Mouse (Mus musculus): Measurements from ENCODE around the gene Armt1. TPM values are rescaled to one million over a fixed set of nuclear protein-coding genes. Genes with fewer than 3 reads are reported as not detected.

Armt1 gene
- total and polyA plus RNA-seq, 3 experiments, result 24.2 to 25.1 TPM; not detected in 1

- no peak for DNase-seq (ENCODE audit: low read depth, low spot score)
- Histone ChIP-seq H3K9ac (ENCODE audit: control insufficient read depth, low read depth, low read length, poor library complexity, severe bottlenecking) (no peak overlapping the region), H3K79me2 (ENCODE audit: control insufficient read depth, insufficient read depth, low read length, poor library complexity) (no peaks in the 10 kb centered on the region), H3K36me3 (ENCODE audit: control insufficient read depth in 1 of 2, insufficient read depth in 2 of 2, low read length in 2 of 2) (peaks cover 0 to 13% of the 10 kb centered on the region in 2 experiments; a peak in 2 of 4 replicates), H3K4me3 (ENCODE audit: control insufficient read depth in 1 of 2, insufficient read depth in 1 of 2, low read depth in 2 of 2, low read length in 2 of 2) (no peak overlapping the region), H3K9me3 (replicated peaks; ENCODE audit: insufficient read depth, low read length) (no peaks in the 10 kb centered on the region), H3K27ac (ENCODE audit: control insufficient read depth, low read depth, low read length) (no peak overlapping the region), H3K4me1 (ENCODE audit: control insufficient read depth in 1 of 2, insufficient read depth in 2 of 2, low read length in 2 of 2) (peaks cover 6 to 15% of the 10 kb centered on the region in 2 experiments), H3K27me3 (ENCODE audit: control insufficient read depth in 1 of 2, insufficient read depth in 2 of 2, low read length in 2 of 2) (no peaks in the 10 kb centered on the region)
- TF ChIP-seq GATA1 (IDR thresholded peaks at IDR 0.05; ENCODE audit: low read depth, low read length) (no peak), HCFC1 (IDR thresholded peaks at IDR 0.05; ENCODE audit: low read depth, low read length) (no peak), CTCF (IDR thresholded peaks at IDR 0.05 in 2 of 3, conservative IDR thresholded peaks at IDR 0.05 in 1 of 3; ENCODE audit: control insufficient read depth in 1 of 3, insufficient read depth in 1 of 3, low read depth in 2 of 3, low read length in 3 of 3, poor library complexity in 1 of 3, severe bottlenecking in 1 of 3) (no peak), GABPA (IDR thresholded peaks at IDR 0.05; ENCODE audit: low read depth, low read length) (no peak), CHD2 (IDR thresholded peaks at IDR 0.05; ENCODE audit: low read length) (no peak), EP300 (IDR thresholded peaks at IDR 0.05; ENCODE audit: low read depth in 1 of 2, low read length in 2 of 2) (no peak)
These were observed 60.6 kb downstream of the Armt1 start for GRCm38 (mm10) chr10:4492909-4493308.

- Histone ChIP-seq H3K27ac (ENCODE audit: control insufficient read depth, low read depth, low read length) (no peak overlapping the region), H3K36me3 (ENCODE audit: control insufficient read depth in 1 of 2, insufficient read depth in 2 of 2, low read length in 2 of 2) (no peaks in the 10 kb centered on the region), H3K4me1 (ENCODE audit: control insufficient read depth in 1 of 2, insufficient read depth in 2 of 2, low read length in 2 of 2) (no peaks in the 10 kb centered on the region), H3K27me3 (ENCODE audit: control insufficient read depth in 1 of 2, insufficient read depth in 2 of 2, low read length in 2 of 2) (no peaks in the 10 kb centered on the region), H3K4me3 (ENCODE audit: control insufficient read depth in 1 of 2, insufficient read depth in 1 of 2, low read depth in 2 of 2, low read length in 2 of 2) (no peak overlapping the region), H3K79me2 (ENCODE audit: control insufficient read depth, insufficient read depth, low read length, poor library complexity) (no peaks in the 10 kb centered on the region), H3K9me3 (replicated peaks; ENCODE audit: insufficient read depth, low read length) (no peaks in the 10 kb centered on the region), H3K9ac (ENCODE audit: control insufficient read depth, low read depth, low read length, poor library complexity, severe bottlenecking) (no peak overlapping the region)
- no peak for TF ChIP-seq CHD2 (IDR thresholded peaks at IDR 0.05; ENCODE audit: low read length)
- TF ChIP-seq TAL1 (IDR thresholded peaks at IDR 0.05; ENCODE audit: low read length), result no peak
- TF ChIP-seq JUND (IDR thresholded peaks at IDR 0.05; ENCODE audit: low read depth, low read length), result no peak
- no peak for TF ChIP-seq SMC3 (IDR thresholded peaks at IDR 0.05; ENCODE audit: low read depth, low read length)
- no peak for TF ChIP-seq HCFC1 (IDR thresholded peaks at IDR 0.05; ENCODE audit: low read depth, low read length)
- no peak for TF ChIP-seq GATA1 (IDR thresholded peaks at IDR 0.05; ENCODE audit: low read depth, low read length)
- TF ChIP-seq RAD21 (IDR thresholded peaks at IDR 0.05; ENCODE audit: low read depth, low read length), result no peak
- TF ChIP-seq ZNF384 (IDR thresholded peaks at IDR 0.05; ENCODE audit: low read depth, low read length), result no peak
- no peak for TF ChIP-seq GABPA (IDR thresholded peaks at IDR 0.05; ENCODE audit: low read depth, low read length)
- TF ChIP-seq CHD1 (IDR thresholded peaks at IDR 0.05; ENCODE audit: low read depth, low read length), result no peak
- TF ChIP-seq SIN3A (IDR thresholded peaks at IDR 0.05; ENCODE audit: low read length), result no peak
- TF ChIP-seq TBP (IDR thresholded peaks at IDR 0.05; ENCODE audit: low read depth, low read length), result no peak
- no peak for TF ChIP-seq POLR2A (IDR thresholded peaks at IDR 0.05; ENCODE audit: control insufficient read depth in 1 of 2, insufficient read depth in 1 of 2, low read depth in 1 of 2, low read length in 2 of 2, poor library complexity in 1 of 2)
- TF ChIP-seq TCF12 (IDR thresholded peaks at IDR 0.05; ENCODE audit: low read depth, low read length), result no peak
- TF ChIP-seq NRF1 (IDR thresholded peaks at IDR 0.05; ENCODE audit: insufficient read depth, low read depth, low read length, poor library complexity, severe bottlenecking), result no peak
- DNase-seq (ENCODE audit: low read depth, low spot score), result peak; percentile 35
These were observed 71.0 kb downstream of the Armt1 start for GRCm38 (mm10) chr10:4503251-4503650.

Other genes starting within 250 kb of the Armt1 start
- 0.08 and 0.16 TPM in 2 replicates for gene Akap12, start 166.1 kb upstream of the Armt1 start, total RNA-seq (2012; rRNA removed)
- under 1 TPM in 1 of 2 experiments, not detected in 1; 0.42 TPM for gene Akap12, start 166.1 kb upstream of the Armt1 start, polyA plus RNA-seq (2012; ENCODE audit: insufficient read depth in 1 of 2, insufficient read length in 2 of 2, low read depth in 1 of 2, low replicate concordance in 2 of 2, missing spikeins in 1 of 2)
- 8.6 and 10.0 TPM in 2 replicates for gene Zbtb2, start 44.4 kb upstream of the Armt1 start, total RNA-seq (2012; rRNA removed)
- gene Zbtb2, start 44.4 kb upstream of the Armt1 start, polyA plus RNA-seq (2012; ENCODE audit: insufficient read depth in 1 of 2, insufficient read length in 2 of 2, low read depth in 1 of 2, low replicate concordance in 2 of 2, missing spikeins in 1 of 2), result 10 to 100 TPM in 1 of 2 experiments, not detected in 1; 12.7 TPM
- gene Rmnd1, start 79 bp upstream of the Armt1 start, total RNA-seq (2012; rRNA removed), result 30.6 and 38.8 TPM in 2 replicates
- 10 to 100 TPM in 1 of 2 experiments, not detected in 1; 39.6 TPM for gene Rmnd1, start 79 bp upstream of the Armt1 start, polyA plus RNA-seq (2012; ENCODE audit: insufficient read depth in 1 of 2, insufficient read length in 2 of 2, low read depth in 1 of 2, low replicate concordance in 2 of 2, missing spikeins in 1 of 2)
- gene Ccdc170, start 50.0 kb downstream of the Armt1 start, total RNA-seq (2012; rRNA removed), result not detected in 2 replicates
- not detected for gene Ccdc170, start 50.0 kb downstream of the Armt1 start, polyA plus RNA-seq (2012; ENCODE audit: insufficient read depth in 1 of 2, insufficient read length in 2 of 2, low read depth in 1 of 2, low replicate concordance in 2 of 2, missing spikeins in 1 of 2)
- gene Esr1, start 179.1 kb downstream of the Armt1 start, total RNA-seq (2012; rRNA removed), result 0.65 and 0.69 TPM in 2 replicates
- under 1 TPM in 1 of 2 experiments, not detected in 1; 0.65 TPM for gene Esr1, start 179.1 kb downstream of the Armt1 start, polyA plus RNA-seq (2012; ENCODE audit: insufficient read depth in 1 of 2, insufficient read length in 2 of 2, low read depth in 1 of 2, low replicate concordance in 2 of 2, missing spikeins in 1 of 2)